Mouse (Mus musculus) heart, postnatal 4 days (tissue): ENCODE measurements at regions not wholly inside any gene's neighbourhood (a gene's known extent, or its start where the extent isn't known, plus 50 kb on each side); places are given as distances from the start of the nearest gene placed in this dataset.

Experiments
- DNase-seq: peaks from one replicate; pipeline ENCODE4 v3.0.0; 2021

DNA sequence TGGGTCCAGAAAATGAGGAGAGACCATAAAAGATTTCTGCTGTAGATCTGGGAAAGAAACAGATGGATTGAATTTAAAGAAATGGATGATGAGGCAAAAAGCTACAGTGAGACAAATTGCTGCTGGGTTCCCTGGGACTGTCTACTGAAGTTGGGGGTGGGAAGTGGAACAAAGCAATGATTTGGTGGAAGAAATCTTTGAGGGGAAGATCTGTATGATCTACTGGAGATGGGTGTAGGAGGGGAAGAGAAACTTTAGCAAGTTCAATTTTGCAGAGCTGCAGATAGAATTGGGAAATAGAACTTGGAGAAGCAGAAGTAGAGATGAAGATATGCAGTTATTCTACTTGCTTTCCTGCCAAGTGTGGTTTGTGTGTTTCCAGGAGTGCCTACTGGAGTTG, 5478.8 kb downstream of the 9330182O14Rik start:
- DNase-seq = no peak

- DNase-seq = no peak
Observed at GRCm38 (mm10) chr15:45646256-45646655, 5512.1 kb downstream of the 9330182O14Rik start.

DNA sequence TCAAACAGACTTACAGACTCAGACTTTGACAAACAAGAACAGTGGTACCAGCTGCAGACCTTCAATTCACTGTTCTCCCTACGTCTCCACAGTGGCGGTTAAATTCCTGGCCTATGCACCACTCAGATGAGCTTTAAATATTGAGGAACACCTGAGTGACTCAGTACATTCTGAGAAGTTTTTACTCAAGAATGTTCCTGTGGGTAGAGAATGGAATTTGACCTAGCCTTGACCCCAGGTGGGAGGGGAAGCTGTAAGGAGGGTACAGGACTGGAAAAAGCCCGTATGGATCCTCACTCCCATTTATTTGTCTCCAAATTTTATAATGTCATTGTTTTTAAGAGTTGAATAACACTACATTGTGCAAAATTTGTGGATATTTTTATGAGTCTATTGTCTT, 5529.4 kb downstream of the 9330182O14Rik start:
- no peak for DNase-seq

- no peak for DNase-seq
Observed at GRCm38 (mm10) chr15:45689446-45689845, 5555.3 kb downstream of the 9330182O14Rik start.

GRCm38 (mm10) chr15:45690026-45690425, 5555.9 kb downstream of the 9330182O14Rik start:
- no peak for DNase-seq

DNA sequence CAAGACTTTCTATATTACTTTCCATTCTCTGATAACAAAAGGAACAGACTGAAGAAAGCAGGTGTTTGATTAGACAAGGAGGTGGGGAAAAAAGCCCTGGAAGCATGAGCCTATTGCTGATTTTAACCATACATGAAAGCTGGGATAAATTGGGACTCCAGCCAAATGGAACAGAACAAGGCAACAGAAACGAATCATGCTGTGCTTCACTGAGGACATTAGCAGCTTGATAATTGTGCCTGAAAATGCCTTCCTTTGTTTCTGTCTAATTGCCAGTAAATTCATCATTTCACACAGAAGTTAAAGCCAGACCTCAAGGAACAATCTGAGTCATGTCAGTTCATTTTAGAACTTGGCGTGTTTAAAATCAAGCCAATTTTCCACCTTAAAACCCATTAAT, 5576.9 kb downstream of the 9330182O14Rik start:
- no peak for DNase-seq

- no peak for DNase-seq
Observed at GRCm38 (mm10) chr15:45730370-45731153, 5596.4 kb downstream of the 9330182O14Rik start.

GRCm38 (mm10) chr15:45763225-45763624, 5629.1 kb downstream of the 9330182O14Rik start:
- peak; percentile 5 for DNase-seq
